ENCODE assay signal across 21 mouse cellular contexts in the genomic region with DNA sequence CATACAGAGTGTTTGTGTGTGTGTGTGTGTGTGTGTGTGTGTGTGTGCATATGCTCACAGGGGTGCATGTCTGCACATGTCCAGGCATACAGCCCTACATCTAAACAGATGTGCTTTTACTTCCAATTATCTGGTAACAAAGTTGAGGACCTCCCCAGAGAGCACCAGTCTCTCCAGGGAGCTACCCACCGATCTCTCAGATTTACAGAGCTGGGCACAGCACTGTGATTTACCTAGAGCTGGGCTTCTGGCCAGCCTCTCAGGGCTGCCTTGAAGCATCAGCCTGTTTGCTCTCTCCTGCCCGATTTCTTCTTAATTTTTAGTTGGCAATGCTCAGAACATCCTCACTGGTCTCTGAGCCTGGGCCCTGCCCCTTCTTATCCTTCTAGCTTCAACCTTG.
A peak's percentile ranks its signal among the peaks of the same experiment; 100 is the strongest.
DNase-seq lines count a peak whose midpoint lies in the region; ATAC-seq and TF ChIP-seq lines count a peak whose summit lies in the region.
"Had no signal": no experiment of that assay in that cellular context is flagged by ENCODE, and none has a peak within 500 bp of the region (broad histone marks: within the 10 kb centered on the region; RNA-seq: fewer than 3 reads in every experiment).

No protein-coding gene starts in this region.

- no peak for DNase-seq in forebrain, postnatal 0 days
- DNase-seq in CH12.LX (ENCODE audit: extremely low read depth) (peak; percentile 29), MN1 (ENCODE audit: low spot score) (peak; percentile 71)
- DNase-seq in kidney, postnatal 36 days, result no peak
- DNase-seq in right cerebral cortex, adult 2 months (ENCODE audit: low spot score in 2 of 2), result no peak
- no peak for DNase-seq in lung, postnatal 14 days
- DNase-seq: adrenal gland, postnatal 14 days; cerebellum, adult 2 months; gastrocnemius, adult 2 months; gastrocnemius, postnatal 25 days had no signal

- TF ChIP-seq EP300 in CH12.LX (IDR thresholded peaks at IDR 0.05; ENCODE audit: low read length), result no peak

- no peaks in the 10 kb centered on the region for H3K36me3 ChIP-seq in forebrain, embryonic 12.5 days (replicated peaks)
- no peaks in the 10 kb centered on the region for H3K36me3 ChIP-seq in forebrain, postnatal 0 days (ENCODE audit: insufficient read depth)
- no peaks in the 10 kb centered on the region for H3K36me3 ChIP-seq in CH12.LX (replicated peaks in 1 of 2; ENCODE audit: control insufficient read depth in 1 of 2, insufficient read depth in 1 of 2, low read length in 1 of 2)
- no peaks in the 10 kb centered on the region for H3K36me3 ChIP-seq in forebrain, embryonic 13.5 days (ENCODE audit: poor library complexity, severe bottlenecking)
- H3K36me3 ChIP-seq: embryonic facial prominence, embryonic 13.5 days; G1E; heart, embryonic 12.5 days; hindbrain, embryonic 10.5 days had no signal

- TF ChIP-seq CTCF in forebrain, postnatal 0 days (IDR thresholded peaks at IDR 0.05; ENCODE audit: low read depth), result no peak
- TF ChIP-seq CTCF in CH12.LX (conservative IDR thresholded peaks at IDR 0.05 in 1 of 2, IDR thresholded peaks at IDR 0.05 in 1 of 2; ENCODE audit: low read depth in 2 of 2, low read length in 2 of 2), result no peak

- ATAC-seq in forebrain, embryonic 12.5 days (ENCODE audit: low FRiP score), result no peak
- ATAC-seq in forebrain, postnatal 0 days, result no peak
- ATAC-seq in forebrain, embryonic 13.5 days, result no peak
- ATAC-seq: activated CD4-positive, CD25-positive, alpha-beta regulatory T cell, adult 4 months; intestine, embryonic 16.5 days; Patski had no signal

- H3K27ac ChIP-seq in forebrain, embryonic 12.5 days, result peak overlapping the region; percentile 43
- H3K27ac ChIP-seq in forebrain, postnatal 0 days (ENCODE audit: low read depth, low read length), result no peak overlapping the region
- no peak overlapping the region for H3K27ac ChIP-seq in CH12.LX (ENCODE audit: insufficient read depth, low read depth)
- H3K27ac ChIP-seq in forebrain, embryonic 13.5 days, result peak overlapping the region; percentile 26; the same call in 1 of the 2 replicates
- H3K27ac ChIP-seq: embryonic facial prominence, embryonic 13.5 days; gastrocnemius, adult 2 months; hindbrain, embryonic 10.5 days; hindbrain, embryonic 14.5 days had no signal

- H3K4me2 ChIP-seq in forebrain, embryonic 12.5 days, result no peak overlapping the region
- H3K4me2 ChIP-seq in forebrain, postnatal 0 days (ENCODE audit: low read depth), result no peak overlapping the region
- no peak overlapping the region for H3K4me2 ChIP-seq in CH12.LX (ENCODE audit: insufficient read depth, low read depth, poor library complexity, severe bottlenecking)
- H3K4me2 ChIP-seq in forebrain, embryonic 13.5 days, result no peak overlapping the region
- H3K4me2 ChIP-seq: embryonic facial prominence, embryonic 13.5 days; heart, embryonic 12.5 days; hindbrain, embryonic 14.5 days had no signal

- H3K27me3 ChIP-seq in forebrain, embryonic 12.5 days, result no peaks in the 10 kb centered on the region
- no peaks in the 10 kb centered on the region for H3K27me3 ChIP-seq in forebrain, postnatal 0 days (ENCODE audit: insufficient read depth, low read length)
- H3K27me3 ChIP-seq in CH12.LX (replicated peaks), result no peaks in the 10 kb centered on the region
- no peaks in the 10 kb centered on the region for H3K27me3 ChIP-seq in forebrain, embryonic 13.5 days
- H3K27me3 ChIP-seq: embryonic facial prominence, embryonic 13.5 days; heart, embryonic 12.5 days had no signal

- in situ Hi-C loops in CH12.LX (cut with MboI; ENCODE audit: low pct_ligation_motif_present, low pct_unique_long_range_greater_than_20kb, low sequenced_read_pairs), result no loop called here

- 84% methylated on average over 2 of the region's 2 CpGs for WGBS in forebrain, embryonic 12.5 days
- WGBS in forebrain, postnatal 0 days, result 34% methylated on average over 2 of the region's 2 CpGs
- whole genome bisulfite sequencing in forebrain, embryonic 13.5 days, result 40% methylated on average over 2 of the region's 2 CpGs

- no peaks in the 10 kb centered on the region for H3K9me3 ChIP-seq in forebrain, embryonic 12.5 days
- no peaks in the 10 kb centered on the region for H3K9me3 ChIP-seq in forebrain, postnatal 0 days (ENCODE audit: low read length)
- no peaks in the 10 kb centered on the region for H3K9me3 ChIP-seq in CH12.LX (replicated peaks; ENCODE audit: low read length)
- no peaks in the 10 kb centered on the region for H3K9me3 ChIP-seq in forebrain, embryonic 13.5 days (replicated peaks)
- H3K9me3 ChIP-seq: embryonic facial prominence, embryonic 13.5 days; heart, embryonic 12.5 days; hindbrain, embryonic 10.5 days had no signal

- H3K4me3 ChIP-seq in forebrain, embryonic 12.5 days (replicated peaks), result no peak overlapping the region
- H3K4me3 ChIP-seq in forebrain, postnatal 0 days (ENCODE audit: low read depth, low read length), result no peak overlapping the region
- no peak overlapping the region for H3K4me3 ChIP-seq in CH12.LX (replicated peaks in 1 of 3; ENCODE audit: low read depth in 2 of 3, low read length in 2 of 3, poor library complexity in 1 of 3)
- H3K4me3 ChIP-seq in forebrain, embryonic 13.5 days, result no peak overlapping the region
- H3K4me3 ChIP-seq: embryonic facial prominence, embryonic 13.5 days; erythroblast, embryonic 14.5 days; gastrocnemius, adult 2 months; heart, embryonic 12.5 days; hindbrain, embryonic 10.5 days had no signal

- no peaks in the 10 kb centered on the region for H3K79me2 ChIP-seq in CH12.LX (replicated peaks; ENCODE audit: control insufficient read depth, extremely low read depth, insufficient read depth, poor library complexity, severe bottlenecking)

- dilution Hi-C loops in CH12.LX (cut with MboI; ENCODE audit: extremely low pct_ligation_motif_present, extremely low pct_unique_long_range_greater_than_20kb, low sequenced_read_pairs), result no loop called here

- no peak overlapping the region for H3K9ac ChIP-seq in forebrain, embryonic 12.5 days
- no peak overlapping the region for H3K9ac ChIP-seq in forebrain, postnatal 0 days
- H3K9ac ChIP-seq in CH12.LX (ENCODE audit: insufficient read depth, low read depth), result no peak overlapping the region
- H3K9ac ChIP-seq in forebrain, embryonic 13.5 days, result no peak overlapping the region
- H3K9ac ChIP-seq: embryonic facial prominence, embryonic 13.5 days; heart, embryonic 12.5 days; hindbrain, embryonic 14.5 days had no signal

- peaks cover 26% of the 10 kb centered on the region for H3K4me1 ChIP-seq in forebrain, embryonic 12.5 days
- peaks cover 10% of the 10 kb centered on the region for H3K4me1 ChIP-seq in forebrain, postnatal 0 days (ENCODE audit: insufficient read depth)
- peaks cover 3 to 22% of the 10 kb centered on the region in 2 experiments; a peak in 2 of 4 replicates for H3K4me1 ChIP-seq in CH12.LX (ENCODE audit: control insufficient read depth in 1 of 2, insufficient read depth in 2 of 2)
- peaks cover 43% of the 10 kb centered on the region for H3K4me1 ChIP-seq in forebrain, embryonic 13.5 days

- no peak for TF ChIP-seq RAD21 in CH12.LX (IDR thresholded peaks at IDR 0.05; ENCODE audit: low read depth, low read length)

- TF ChIP-seq POLR2A in CH12.LX (IDR thresholded peaks at IDR 0.05; ENCODE audit: low read depth, low read length), result no peak

TF ChIP-seq in CH12.LX, 34 proteins besides CTCF, POLR2A, EP300 and RAD21:
- no peak for TF ChIP-seq CHD2 (IDR thresholded peaks at IDR 0.05; ENCODE audit: low read length)
- 0 out of 2 replicates have a peak, but pooled peaks have one; percentile 19 for TF ChIP-seq TCF12 (IDR thresholded peaks at IDR 0.05; ENCODE audit: low read depth, low read length)
- TF ChIP-seq ZNF384 (IDR thresholded peaks at IDR 0.05; ENCODE audit: low read depth, low read length), result no peak
- no peak for TF ChIP-seq JUN (IDR thresholded peaks at IDR 0.05; ENCODE audit: insufficient read depth, low read depth, low read length)

Comparison
In these comparisons a context has a peak if more than half of its experiments do, and no peak if none do; other contexts are left out.
1. H3K27ac ChIP-seq: peak in forebrain, embryonic 12.5 days (single experiment) and forebrain, embryonic 13.5 days (single experiment); none in forebrain, postnatal 0 days (single experiment) and CH12.LX (single experiment).
2. DNase-seq: peak in CH12.LX (single experiment) and MN1 (single experiment); none in forebrain, postnatal 0 days (single experiment), kidney, postnatal 36 days (0 of 2), right cerebral cortex, adult 2 months (0 of 2) and lung, postnatal 14 days (single experiment).